Mouse (Mus musculus) kidney, embryonic 16.5 days (tissue): ENCODE measurements around the gene Ppp1r11. TPM values are rescaled to one million over a fixed set of nuclear protein-coding genes. Genes with fewer than 3 reads are reported as not detected.

Source experiments
- ATAC-seq: fragments of 200-750 bp; cut with Nextera tagmentation; 2 replicates; pipeline ENCODE4 v1.8.0; 2017; ENCODE audit warnings: moderate TSS enrichment; ENCODE audit not compliant: low FRiP score, low TSS enrichment
- H3K27ac ChIP-seq: fragments of 300-500 bp; sonication (generic); 2 replicates; pipeline ENCODE4 v1.5.1; 2014; ENCODE audit warnings: low read length
- H3K27me3 ChIP-seq: fragments of 300-500 bp; sonication (generic); 2 replicates; pipeline ENCODE4 v1.6.1; 2014; ENCODE audit warnings: low read length, control low read depth, mixed read lengths; ENCODE audit not compliant: insufficient read depth
- H3K36me3 ChIP-seq: fragments of 300-500 bp; sonication (generic); 2 replicates; pipeline ENCODE4 v1.6.1; 2014; ENCODE audit warnings: low read length, control low read depth, mixed read lengths; ENCODE audit not compliant: insufficient read depth
- H3K4me1 ChIP-seq: fragments of 300-500 bp; sonication (generic); 2 replicates; pipeline ENCODE4 v1.6.1; 2014; ENCODE audit warnings: low read length, control low read depth, mixed read lengths; ENCODE audit not compliant: insufficient read depth
- H3K4me2 ChIP-seq: fragments of 300-500 bp; sonication (generic); replicated peaks from 2 replicates; pipeline ENCODE4 v1.6.1; 2014; ENCODE audit warnings: low read depth, low read length
- H3K4me3 ChIP-seq: fragments of 300-500 bp; sonication (generic); 2 replicates; pipeline ENCODE4 v1.5.1; 2014; ENCODE audit warnings: mild to moderate bottlenecking, low read length
- H3K9ac ChIP-seq: fragments of 300-500 bp; sonication (generic); replicated peaks from 2 replicates; pipeline ENCODE4 v1.6.1; 2014; ENCODE audit warnings: low read length
- H3K9me3 ChIP-seq: fragments of 300-500 bp; sonication (generic); 2 replicates; pipeline ENCODE4 v1.6.1; 2016; ENCODE audit warnings: low read length, control low read depth
- WGBS: fragments of 180-500 bp; shearing (Covaris S2); extraction: QIAGEN DNeasy Blood & Tissue Kit; methylation state at CpG from one replicate; pipeline ENCODE4 v1.1.7; 2014; 5-methylcytosine and 5-hydroxymethylcytosine counted together
- polyA plus RNA-seq: library from polyadenylated mRNA; unstranded; fragments of >200 nt; fragmentation: Nextera tagmentation; extraction: Ambion mirVana; gene quantifications from 2 replicates; pipeline ENCODE4 v1.2.1, GENCODE M21; 2015

Ppp1r11 gene
- polyA plus RNA-seq, 1 experiment from 2014 or later: 116 TPM

DNA sequence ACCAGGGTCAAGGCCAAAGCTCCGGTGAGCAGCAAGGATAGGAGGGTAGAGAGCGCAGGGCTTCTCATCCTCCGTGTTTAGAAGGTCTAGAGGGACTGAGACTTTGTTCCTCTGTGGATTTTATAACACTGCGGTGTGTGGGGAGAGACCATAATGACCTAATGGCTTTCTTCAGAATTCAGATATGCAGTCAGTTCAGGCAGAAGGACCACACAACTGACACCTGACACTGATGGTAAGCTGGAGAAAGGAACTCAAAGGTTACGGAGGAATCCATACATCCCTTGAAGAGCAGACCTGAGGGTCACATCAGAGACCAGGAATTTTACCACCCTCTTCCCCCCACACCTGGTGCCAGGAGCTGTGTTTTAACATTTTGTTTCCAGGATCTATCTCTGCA lies 37.9 kb upstream of the Ppp1r11 start, which contains the start of gene H2-M5:
Gene H2-M5, minus strand, starts transcription at position 101 of the 400 bp plus-strand sequence.
- peaks cover 33% of the 10 kb centered on the region for H3K27me3 ChIP-seq
- WGBS: 15% methylated on average over 5 of the region's 5 CpGs
- no peaks in the 10 kb centered on the region for H3K4me1 ChIP-seq
- ATAC-seq: no peak
- H3K36me3 ChIP-seq: no peaks in the 10 kb centered on the region
- H3K4me2 ChIP-seq: peak within 1 kb of the TSS; percentile 39
- H3K9me3 ChIP-seq: no peaks in the 10 kb centered on the region
- H3K9ac ChIP-seq: no peak within 1 kb of the TSS; the same call in 1 of the 2 replicates
- peak within 1 kb of the TSS; percentile 30 for H3K4me3 ChIP-seq
- no peak within 1 kb of the TSS for H3K27ac ChIP-seq

DNA sequence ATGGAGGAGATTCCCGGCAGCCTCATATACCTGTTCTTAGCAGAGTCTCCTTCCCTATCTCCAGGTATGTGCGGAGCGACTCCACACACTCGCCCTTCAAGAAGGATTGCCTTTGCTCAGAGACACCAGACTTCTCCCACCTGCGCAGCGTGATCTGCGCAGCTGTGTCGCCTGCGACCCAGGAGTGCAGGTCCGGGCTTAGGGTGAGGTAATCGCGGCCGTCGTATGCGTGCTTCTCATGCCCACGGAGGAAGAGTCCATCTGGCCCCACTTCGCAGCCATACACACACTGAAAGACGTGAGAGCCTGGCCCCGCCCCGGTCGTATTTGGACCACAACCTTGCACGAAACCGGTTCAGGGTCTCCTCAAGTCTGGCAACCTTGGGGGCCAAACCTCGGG lies 36.9 kb upstream of the Ppp1r11 start:
- no peak for ATAC-seq
- whole genome bisulfite sequencing: 8% methylated on average over 24 of the region's 24 CpGs
- no peak overlapping the region; the same call in 1 of the 2 replicates for H3K9ac ChIP-seq
- no peak overlapping the region for H3K27ac ChIP-seq
- no peaks in the 10 kb centered on the region for H3K36me3 ChIP-seq
- peak overlapping the region; percentile 39 for H3K4me2 ChIP-seq
- H3K4me1 ChIP-seq: no peaks in the 10 kb centered on the region
- H3K27me3 ChIP-seq: peaks cover 33% of the 10 kb centered on the region
- H3K9me3 ChIP-seq: no peaks in the 10 kb centered on the region
- H3K4me3 ChIP-seq: peak overlapping the region; percentile 30

DNA sequence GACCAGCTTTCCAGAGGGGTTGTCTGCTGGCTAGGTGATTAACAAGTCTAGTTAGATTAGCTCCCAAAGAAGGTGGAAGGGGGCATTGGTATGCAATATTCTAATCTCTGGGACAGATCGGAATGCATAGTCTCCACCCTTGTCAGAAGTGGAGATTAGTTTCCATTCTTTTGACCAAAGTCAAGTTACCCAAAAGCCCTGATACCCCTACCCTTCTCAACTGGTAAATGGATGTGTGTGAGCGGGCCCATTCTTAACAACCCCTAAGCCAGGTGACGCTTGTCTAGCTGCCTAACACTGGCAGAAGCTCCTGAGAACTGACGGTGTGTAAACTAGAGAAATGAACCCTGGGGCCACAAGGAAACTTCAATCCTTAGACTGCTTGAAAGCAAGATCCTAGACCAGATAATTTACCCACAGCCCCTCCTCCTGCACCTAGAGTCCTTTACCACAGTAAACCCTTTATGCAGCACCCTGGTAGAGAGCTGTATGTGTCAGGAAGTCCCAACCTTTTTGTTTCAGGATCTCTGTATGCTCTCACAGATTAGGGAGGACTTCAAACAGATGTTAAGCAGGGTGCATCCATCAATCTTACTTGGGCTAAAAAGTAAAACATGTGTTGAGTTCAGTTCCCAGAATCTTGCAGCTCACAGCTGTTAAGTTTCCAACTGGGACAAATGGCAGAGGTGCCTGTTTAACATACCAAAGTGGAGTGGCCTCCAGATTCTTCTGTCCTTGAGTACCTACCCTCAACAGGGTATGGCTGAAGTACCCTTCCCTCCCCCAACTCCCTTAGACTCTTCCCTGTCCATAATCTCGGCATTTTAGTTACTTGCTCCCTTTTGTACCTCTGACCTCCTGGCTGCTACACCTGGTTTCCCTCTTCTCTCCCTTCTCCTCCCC lies 31.0 kb upstream of the Ppp1r11 start:
- 29% methylated on average over 5 of the region's 5 CpGs for WGBS
- H3K4me2 ChIP-seq: no peak overlapping the region

DNA sequence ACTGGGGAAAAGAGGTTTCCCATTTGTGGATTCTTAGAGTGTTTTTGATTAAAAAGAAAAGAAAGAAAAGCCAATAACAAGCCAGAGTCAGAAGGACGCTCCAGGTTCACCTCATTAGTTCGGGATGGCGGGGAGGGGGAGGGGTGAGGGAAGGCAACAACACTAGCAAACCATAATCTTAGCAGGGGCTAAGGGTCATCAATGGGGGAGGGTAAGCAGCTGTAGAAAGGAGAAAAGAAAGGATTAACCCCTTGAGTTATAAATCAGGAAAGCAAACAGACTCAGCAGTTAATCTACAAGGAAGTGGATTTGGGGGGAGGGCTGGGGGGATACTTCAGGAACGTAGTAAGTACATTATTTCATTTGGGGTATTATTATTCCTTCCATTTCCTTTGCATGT lies 30.3 kb upstream of the Ppp1r11 start:
- peaks cover 15% of the 10 kb centered on the region for H3K4me1 ChIP-seq
- H3K9me3 ChIP-seq: no peaks in the 10 kb centered on the region
- H3K27me3 ChIP-seq: peaks cover 10% of the 10 kb centered on the region; the same call in 1 of the 2 replicates
- peak overlapping the region; percentile 47 for H3K4me2 ChIP-seq
- no peak overlapping the region for H3K27ac ChIP-seq
- no peak overlapping the region for H3K9ac ChIP-seq
- WGBS: 10% methylated on average over 4 of the region's 4 CpGs
- no peak for ATAC-seq
- H3K36me3 ChIP-seq: no peaks in the 10 kb centered on the region
- H3K4me3 ChIP-seq: peak overlapping the region; percentile 18

More for the DNA sequence above, 31.0 kb upstream of the Ppp1r11 start:
- no peak overlapping the region for H3K4me3 ChIP-seq
- no peaks in the 10 kb centered on the region for H3K9me3 ChIP-seq
- H3K9ac ChIP-seq: no peak overlapping the region
- H3K27me3 ChIP-seq: peaks cover 16% of the 10 kb centered on the region; the same call in 1 of the 2 replicates
- H3K27ac ChIP-seq: no peak overlapping the region
- no peaks in the 10 kb centered on the region for H3K36me3 ChIP-seq
- ATAC-seq: no peak
- H3K4me1 ChIP-seq: peaks cover 15% of the 10 kb centered on the region

DNA sequence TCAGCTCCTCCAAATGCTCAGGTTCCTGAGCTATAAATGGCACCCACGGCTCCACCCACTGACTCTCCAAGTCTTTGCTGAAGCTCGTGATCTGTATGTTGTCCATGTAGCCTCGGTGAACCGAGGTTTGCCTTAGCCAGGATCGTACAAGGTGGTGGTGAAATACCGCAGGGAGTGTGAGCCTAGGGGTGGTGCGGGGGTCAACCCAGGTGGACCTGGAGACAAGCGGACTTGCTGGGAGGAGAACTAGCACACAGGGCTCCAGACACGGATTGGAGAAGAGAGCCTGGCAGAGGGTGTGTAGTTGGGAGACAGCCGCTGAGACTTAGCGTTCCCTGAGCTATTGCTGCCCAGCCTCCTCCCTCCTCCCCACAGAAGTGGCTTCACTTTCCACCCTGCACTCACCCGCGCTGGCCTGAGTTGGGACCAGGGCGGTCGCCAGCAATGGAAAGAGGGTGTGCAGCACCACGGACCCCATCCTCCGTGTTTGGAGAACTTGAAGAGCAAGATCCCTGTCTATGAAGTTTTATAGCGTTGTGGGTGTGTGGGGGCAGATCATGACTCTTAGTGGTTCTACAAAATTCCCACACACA lies 29.8 kb upstream of the Ppp1r11 start, which contains the start of gene 2410137M14Rik:
Gene 2410137M14Rik, minus strand, starts transcription at position 17 of the 593 bp plus-strand sequence.
- WGBS: 10% methylated on average over 18 of the region's 18 CpGs
- 0 out of 2 replicates have a peak, but pooled peaks cover 6% of the 10 kb centered on the region for H3K27me3 ChIP-seq
- ATAC-seq: 0 out of 2 replicates have a peak, but pooled peaks have one; percentile 39
- H3K4me1 ChIP-seq: peaks cover 15% of the 10 kb centered on the region
- H3K4me2 ChIP-seq: peak within 1 kb of the TSS; percentile 47
- H3K9ac ChIP-seq: no peak within 1 kb of the TSS
- H3K9me3 ChIP-seq: no peaks in the 10 kb centered on the region
- no peak within 1 kb of the TSS for H3K27ac ChIP-seq
- peak within 1 kb of the TSS; percentile 18 for H3K4me3 ChIP-seq
- H3K36me3 ChIP-seq: no peaks in the 10 kb centered on the region

DNA sequence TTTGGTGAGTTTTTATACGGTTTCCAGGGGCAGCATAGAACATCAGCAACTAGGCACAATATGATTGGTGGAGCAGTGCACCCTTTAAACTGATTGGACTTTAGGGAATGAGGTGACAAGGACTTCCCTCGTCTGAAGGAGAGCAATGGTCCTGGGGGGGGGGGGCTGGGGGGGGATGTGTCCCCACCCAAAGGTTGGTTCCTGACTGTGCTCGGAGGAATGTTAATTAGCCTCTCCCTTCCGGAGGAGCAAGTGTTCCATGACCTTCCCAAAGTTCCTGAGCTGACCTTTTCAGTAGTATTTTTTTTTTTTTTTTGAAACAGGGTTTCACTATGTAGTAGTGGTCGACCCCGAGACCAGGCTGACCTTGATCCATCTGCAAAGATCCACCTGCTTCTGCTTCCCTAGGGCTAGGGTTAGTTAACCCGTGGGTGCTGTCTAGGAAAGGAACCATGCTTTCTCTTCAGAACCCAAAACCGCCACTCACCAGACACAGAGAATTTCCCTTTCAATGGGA lies 21.8 kb upstream of the Ppp1r11 start:
- 53% methylated on average over 8 of the region's 8 CpGs for WGBS
- Histone ChIP-seq H3K36me3 (no peaks in the 10 kb centered on the region), H3K9me3 (no peaks in the 10 kb centered on the region), H3K4me3 (no peak overlapping the region), H3K27me3 (no peaks in the 10 kb centered on the region), H3K9ac (no peak overlapping the region), H3K27ac (no peak overlapping the region), H3K4me2 (no peak overlapping the region), H3K4me1 (no peaks in the 10 kb centered on the region)
- ATAC-seq: no peak

DNA sequence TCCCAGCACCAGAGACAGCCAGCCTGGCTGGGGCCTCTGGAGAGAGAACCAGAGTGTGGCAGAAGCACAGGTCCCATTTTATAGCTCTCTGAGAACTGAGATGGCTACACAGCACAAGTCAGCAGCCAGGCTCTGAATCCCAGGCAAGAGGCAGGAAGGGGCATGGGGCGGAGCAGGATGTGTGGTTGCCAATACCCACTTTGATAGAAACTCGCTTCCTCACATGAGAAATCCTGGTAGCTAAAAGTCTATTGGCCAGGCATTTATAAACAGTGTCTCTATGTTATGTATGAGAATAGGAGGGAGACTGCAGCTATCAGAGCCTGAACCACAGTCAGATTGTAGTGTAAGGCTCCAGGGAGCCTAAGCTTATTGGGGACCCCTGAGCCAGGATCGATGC lies 21.2 kb upstream of the Ppp1r11 start:
- ATAC-seq: no peak
- 84% methylated on average over 3 of the region's 3 CpGs for WGBS

DNA sequence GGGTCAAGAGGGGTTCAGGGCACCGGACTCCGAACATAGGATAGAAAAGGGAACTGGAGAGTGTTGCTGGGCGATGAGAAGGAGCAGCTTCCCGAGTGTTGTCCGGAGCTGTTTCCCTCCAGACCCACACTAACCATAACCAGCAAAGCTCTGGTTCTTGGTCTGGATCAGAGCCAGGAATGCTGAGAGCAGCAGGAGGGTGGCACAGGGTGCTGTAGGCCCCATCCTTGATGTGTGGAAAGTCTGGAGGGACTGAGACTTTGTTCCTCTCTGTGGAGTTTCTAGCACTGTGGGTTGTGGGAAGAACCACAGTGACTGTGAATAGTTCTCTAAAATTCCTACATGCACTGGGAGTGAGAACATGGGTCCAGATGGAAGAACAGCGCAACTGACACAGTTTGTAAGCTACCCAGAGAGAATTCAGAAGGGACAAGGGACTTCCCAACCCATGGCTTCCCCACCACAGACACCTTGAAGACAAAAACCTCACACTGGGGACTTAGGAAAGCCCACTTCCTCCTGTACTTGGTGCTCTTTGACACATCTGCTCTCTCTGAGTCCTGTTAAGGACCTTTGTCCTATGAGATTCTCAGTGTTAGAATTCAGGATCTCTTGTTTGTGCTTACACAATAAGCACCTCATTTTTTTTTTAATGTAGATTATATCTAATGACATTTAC lies 19.8 kb upstream of the Ppp1r11 start:
- Histone ChIP-seq H3K4me1 (no peaks in the 10 kb centered on the region), H3K4me3 (no peak overlapping the region), H3K9ac (no peak overlapping the region), H3K9me3 (no peaks in the 10 kb centered on the region), H3K4me2 (no peak overlapping the region), H3K36me3 (no peaks in the 10 kb centered on the region), H3K27me3 (no peaks in the 10 kb centered on the region), H3K27ac (no peak overlapping the region)
- no peak for ATAC-seq
- 87% methylated on average over 6 of the region's 6 CpGs for WGBS

More for the DNA sequence above, 21.2 kb upstream of the Ppp1r11 start:
- H3K4me3 ChIP-seq: no peak overlapping the region
- no peaks in the 10 kb centered on the region for H3K36me3 ChIP-seq
- no peak overlapping the region for H3K4me2 ChIP-seq
- no peak overlapping the region for H3K27ac ChIP-seq
- no peak overlapping the region for H3K9ac ChIP-seq
- H3K9me3 ChIP-seq: no peaks in the 10 kb centered on the region
- no peaks in the 10 kb centered on the region for H3K4me1 ChIP-seq
- no peaks in the 10 kb centered on the region for H3K27me3 ChIP-seq

DNA sequence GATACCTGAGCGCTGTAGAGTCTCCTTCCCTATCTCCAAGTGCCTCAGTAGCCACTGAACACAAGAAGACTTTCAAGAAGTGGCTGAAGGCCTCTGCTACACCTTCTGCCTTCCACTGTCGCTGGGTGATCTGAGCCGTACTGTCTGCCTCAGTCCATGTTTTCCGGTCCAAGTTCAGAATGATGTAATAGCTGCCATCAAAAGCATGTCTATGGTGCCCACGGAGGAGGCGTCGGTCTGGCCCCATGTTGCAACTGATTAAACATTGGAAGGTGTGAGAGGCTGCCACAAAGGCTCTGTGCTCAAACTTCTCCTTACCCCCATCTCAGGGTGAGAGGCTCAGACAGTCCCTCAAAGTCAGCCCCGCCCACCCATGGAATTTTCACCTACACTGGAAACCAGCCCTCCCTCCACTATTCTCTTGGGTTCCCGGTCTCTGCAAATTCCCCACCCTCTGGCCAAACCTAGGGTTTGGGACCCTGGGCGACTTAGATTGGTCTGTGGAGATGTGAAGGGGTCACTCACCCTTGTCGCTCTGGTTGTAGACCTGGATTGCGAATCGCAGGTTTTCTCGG lies 18.9 kb upstream of the Ppp1r11 start:
- Histone ChIP-seq H3K4me3 (no peak overlapping the region), H3K9ac (no peak overlapping the region), H3K27ac (no peak overlapping the region), H3K9me3 (no peaks in the 10 kb centered on the region), H3K27me3 (no peaks in the 10 kb centered on the region), H3K4me2 (no peak overlapping the region), H3K36me3 (no peaks in the 10 kb centered on the region), H3K4me1 (no peaks in the 10 kb centered on the region)
- WGBS: 85% methylated on average over 14 of the region's 14 CpGs
- ATAC-seq: no peak
